Mouse (Mus musculus) neural tube, embryonic 10.5 days (tissue): Measurements from ENCODE around the gene BC028528.
"Not testable (repeated sequence)": the region's sequence is repeated elsewhere in the genome, so short reads cannot be mapped to it uniquely, and the experiment has no call there.

Experiments used
- DNase-seq: peaks from one replicate; pipeline ENCODE4 v3.0.0-alpha.2; 2017; ENCODE audit warnings: low spot score; ENCODE audit errors: extremely low spot score

The BC028528 gene

GRCm38 (mm10) chr3:95891211-95892065, at the start of gene BC028528:
Gene BC028528 (minus strand): TSS chr3:95892005.
- DNase-seq, result peak; percentile 42

GRCm38 (mm10) chr3:95938835-95939234, 47.0 kb upstream of the BC028528 start:
- no peak for DNase-seq

DNA sequence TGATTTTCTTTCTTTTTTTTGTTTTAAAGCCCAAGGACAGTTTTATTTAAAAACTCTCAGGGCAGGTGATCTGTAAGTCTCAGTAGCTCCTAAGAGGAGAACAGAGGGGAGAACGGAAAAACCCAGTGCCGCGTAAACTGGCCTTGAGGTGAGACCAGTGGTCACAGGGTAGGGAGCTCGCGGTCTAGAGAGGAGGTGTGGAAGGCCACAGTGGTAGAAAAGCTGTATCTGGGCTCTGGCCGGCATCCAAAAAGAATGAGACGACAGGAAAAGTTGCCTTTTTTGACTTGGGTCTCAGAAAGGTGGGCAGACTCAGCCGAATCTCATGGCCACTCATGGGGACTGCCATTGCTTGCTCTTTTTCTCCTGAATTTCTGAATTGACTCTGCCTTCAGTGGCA, 46.4 kb upstream of the BC028528 start:
- DNase-seq, result no peak

- no peak for DNase-seq
Measured at GRCm38 (mm10) chr3:95934448-95934847, 42.6 kb upstream of the BC028528 start.

GRCm38 (mm10) chr3:95933111-95933750, 41.4 kb upstream of the BC028528 start:
- no peak for DNase-seq

DNA sequence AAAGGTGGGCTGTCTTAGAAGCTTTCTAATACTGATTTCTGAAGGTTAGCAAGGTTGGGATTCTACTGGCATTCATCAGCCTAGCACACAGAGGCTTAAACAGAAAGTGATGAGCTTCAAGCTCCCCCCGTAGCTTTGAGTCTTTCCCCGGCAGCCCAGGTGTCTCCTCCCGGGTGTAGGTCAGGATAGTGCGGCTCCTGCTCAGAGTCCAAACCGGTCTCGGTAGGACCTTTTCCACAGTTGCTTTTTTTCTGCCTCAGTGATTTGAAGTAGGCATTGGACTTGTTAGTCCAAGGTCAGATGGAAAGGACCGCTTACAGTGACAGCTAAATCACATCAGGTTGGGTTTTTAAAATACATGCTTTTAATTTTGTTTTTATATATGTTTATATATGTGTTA, 40.8 kb upstream of the BC028528 start:
- DNase-seq, result no peak

- DNase-seq, result no peak
Measured at GRCm38 (mm10) chr3:95932157-95932556, 40.4 kb upstream of the BC028528 start.

DNA sequence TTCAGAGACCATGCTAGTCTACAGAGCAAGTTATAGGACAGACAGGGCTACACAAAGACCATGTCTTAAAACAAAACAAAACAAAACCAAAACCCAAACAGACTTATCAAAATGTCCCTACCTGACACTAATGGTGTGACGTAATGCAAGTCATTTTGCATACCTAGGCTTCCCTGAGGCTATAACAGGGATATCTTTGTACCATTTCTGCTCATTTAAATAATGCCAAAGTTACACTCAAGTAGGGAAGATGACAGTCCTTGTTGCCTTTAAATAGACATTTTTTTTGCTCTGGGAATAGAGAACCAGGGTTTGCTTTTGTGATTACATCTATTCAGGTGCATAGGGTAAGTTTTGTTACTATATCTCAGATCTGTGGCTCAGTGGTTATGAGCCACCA, 39.7 kb upstream of the BC028528 start:
- DNase-seq, result no peak

DNA sequence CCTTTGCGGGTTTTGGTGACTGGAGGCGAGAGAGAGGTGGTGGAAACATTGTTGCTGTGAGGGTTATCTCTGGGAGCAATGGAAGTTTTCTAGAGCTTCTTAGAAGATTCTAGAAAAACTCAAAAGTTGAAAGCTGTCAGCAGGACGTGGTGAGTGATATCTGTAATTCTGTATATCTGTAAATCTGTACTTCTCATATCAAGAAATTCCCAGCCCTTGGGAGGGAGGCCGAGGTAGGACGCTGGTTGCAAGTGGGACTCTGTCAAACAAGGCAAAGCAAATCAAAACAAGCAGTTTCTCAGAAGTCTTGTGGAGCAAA, 38.6 kb upstream of the BC028528 start:
- DNase-seq, result no peak

DNA sequence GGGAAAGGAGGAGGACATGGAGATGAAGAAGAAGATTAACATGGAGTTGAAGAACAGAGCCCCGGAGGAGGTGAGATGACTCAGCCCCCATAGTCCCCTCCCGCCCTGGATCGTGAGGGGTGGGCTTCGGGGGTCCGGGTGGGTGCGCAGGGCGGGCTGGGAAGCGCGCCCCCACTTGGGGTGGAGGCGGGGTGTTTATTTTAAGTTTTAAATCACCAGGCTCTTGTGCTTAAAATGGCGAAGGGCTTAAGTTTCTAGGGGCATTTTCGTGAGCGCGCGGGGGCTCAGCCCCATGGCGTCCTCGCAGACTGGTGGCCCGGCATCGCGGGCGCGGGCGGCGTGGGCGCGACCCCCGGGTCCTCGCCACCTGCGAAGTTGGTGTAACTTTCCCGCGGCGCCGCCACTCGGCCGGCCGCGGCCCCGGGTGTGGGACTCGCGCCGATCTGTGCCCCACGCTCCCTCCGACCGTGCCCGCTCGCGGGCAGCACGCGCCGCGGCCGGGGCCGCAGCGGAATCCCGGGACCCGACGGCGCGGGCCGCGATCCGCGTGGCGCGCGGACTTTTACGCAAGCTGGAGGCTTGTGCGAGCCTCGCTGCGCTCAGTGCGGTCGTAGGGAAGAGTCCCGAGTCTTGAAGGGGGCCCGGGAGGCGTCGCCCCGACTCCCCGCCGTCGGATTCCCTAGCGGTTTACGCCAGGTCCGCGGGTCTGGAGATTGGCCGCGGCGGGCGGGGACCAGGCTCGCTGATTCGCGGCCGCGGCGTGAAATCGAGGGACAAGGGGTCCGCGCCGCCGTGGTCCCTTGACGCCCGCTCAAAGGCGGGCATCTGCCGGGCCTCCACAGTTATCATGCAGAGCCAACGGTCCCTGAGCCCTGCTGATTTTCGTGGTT, 38.0 kb upstream of the BC028528 start:
- peak; percentile 73 for DNase-seq

- DNase-seq, result peak; percentile 94
Measured at GRCm38 (mm10) chr3:95928658-95929503, 37.1 kb upstream of the BC028528 start, which contains the start of gene Anp32e. Gene Anp32e (plus strand): TSS chr3:95929246.

- DNase-seq, result no peak
Measured at GRCm38 (mm10) chr3:95928261-95928657, 36.5 kb upstream of the BC028528 start.

DNA sequence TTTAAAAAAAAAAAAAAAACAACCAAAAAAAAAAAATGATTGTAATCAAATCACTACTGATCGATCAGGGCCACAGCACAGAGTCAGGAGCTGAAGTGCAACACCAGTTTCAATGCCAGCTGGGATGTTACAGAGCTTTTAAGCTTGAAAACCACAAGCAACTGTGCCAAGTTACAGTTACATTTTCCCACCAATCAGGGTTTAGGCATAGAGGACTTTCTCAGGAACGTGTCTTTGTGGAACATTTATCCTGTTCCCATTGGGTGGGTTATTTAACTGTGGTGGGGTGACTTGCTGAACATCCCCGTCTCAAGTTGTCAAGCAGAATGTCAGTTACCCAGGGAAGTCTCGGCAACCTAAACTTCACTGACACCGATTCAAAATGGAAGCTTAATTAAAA, 33.3 kb upstream of the BC028528 start:
- DNase-seq, result no peak

DNA sequence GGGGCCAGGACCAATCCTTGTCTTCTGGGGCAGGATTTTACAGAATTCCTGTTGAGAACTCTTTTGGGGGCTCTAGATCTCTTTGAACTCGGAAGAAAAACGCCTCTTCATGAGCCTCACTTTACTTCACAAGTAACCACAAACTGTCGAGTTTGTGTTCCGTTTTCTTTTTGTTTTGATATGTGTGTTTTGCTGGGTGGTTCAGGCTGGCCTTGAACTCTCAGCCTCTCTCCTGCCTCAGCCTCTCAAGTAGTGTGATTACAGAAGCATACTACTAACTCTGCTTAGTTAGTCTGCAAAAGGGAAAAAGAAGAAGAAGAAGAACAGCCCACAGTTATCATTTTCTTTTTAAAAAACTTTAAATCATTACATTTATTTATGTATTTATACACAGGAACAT, 32.4 kb upstream of the BC028528 start:
- no peak for DNase-seq

GRCm38 (mm10) chr3:95923429-95923828, 31.6 kb upstream of the BC028528 start:
- not testable (repeated sequence) for DNase-seq

- not testable (repeated sequence) for DNase-seq
Measured at GRCm38 (mm10) chr3:95920532-95920931, 28.7 kb upstream of the BC028528 start.

GRCm38 (mm10) chr3:95916760-95917159, 25.0 kb upstream of the BC028528 start:
- DNase-seq, result no peak

DNA sequence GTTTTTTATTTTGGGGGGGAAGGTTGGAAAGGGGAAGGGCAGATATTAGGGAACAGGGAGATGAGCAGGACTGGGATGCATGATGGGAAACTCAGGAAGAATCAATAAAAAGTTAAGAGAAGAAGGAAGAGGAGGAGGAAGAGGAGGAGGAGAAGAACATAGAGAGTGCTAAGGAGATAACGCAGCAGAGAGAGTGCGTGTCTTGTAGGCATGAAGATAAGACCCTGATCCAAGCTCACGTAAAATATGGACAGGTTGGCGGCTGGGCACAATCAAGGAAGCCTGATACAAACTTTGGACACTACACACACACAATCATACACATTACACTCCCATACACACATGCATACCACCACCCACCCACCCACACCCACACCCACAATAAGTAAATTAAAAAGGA, 22.9 kb upstream of the BC028528 start:
- DNase-seq, result no peak

DNA sequence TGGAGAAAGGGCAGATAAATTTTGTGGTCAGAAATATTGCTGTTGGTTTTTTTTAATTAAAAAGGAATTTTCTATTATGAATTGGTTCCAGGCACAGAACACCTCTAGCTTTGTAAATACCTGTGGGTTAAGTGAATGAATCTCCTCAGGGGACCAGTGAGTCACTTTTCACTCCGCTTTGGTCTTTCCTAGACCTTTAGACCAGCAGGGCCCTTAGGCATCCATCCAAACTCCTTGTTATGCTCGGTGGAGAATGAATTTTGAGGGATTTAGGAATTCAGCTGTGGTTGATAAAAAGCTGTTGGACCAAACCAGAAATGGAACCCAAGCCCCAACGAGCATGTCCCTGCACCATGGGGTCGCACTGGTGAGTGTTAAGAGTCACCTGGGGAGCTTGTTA, 15.8 kb upstream of the BC028528 start:
- no peak for DNase-seq

GRCm38 (mm10) chr3:95906860-95907259, 15.1 kb upstream of the BC028528 start:
- DNase-seq, result peak; percentile 70

DNA sequence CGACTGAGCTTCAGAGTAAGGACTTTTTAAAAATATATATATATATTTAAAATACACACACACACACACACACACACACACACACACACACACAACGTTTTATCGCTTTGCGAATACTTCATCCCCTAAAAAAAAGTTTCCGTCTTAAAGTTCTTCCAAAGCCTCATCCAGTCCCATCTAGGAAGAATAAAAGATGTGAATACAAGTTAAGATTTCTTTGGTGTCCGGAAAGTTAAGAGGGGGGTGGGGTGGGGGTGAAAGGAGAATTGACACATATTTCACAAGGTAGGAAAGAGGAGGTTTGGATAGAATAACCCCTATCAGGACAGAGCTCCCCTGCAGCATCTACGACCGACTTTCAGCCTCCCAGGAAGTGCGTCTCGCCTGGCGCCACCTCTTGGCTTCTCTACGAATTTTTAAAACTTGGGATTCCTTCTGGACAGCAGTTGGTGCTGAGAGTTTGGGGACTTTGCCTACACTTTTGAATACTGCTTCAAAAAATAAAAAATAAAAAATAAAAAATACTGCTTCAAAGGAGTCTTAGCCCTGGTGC, 14.2 kb upstream of the BC028528 start:
- peak; percentile 58 for DNase-seq
